Mouse (Mus musculus) CH12.LX (cell line): ENCODE data around the gene Pde4d. TPM values are rescaled to one million over a fixed set of nuclear protein-coding genes. Genes with fewer than 3 reads are reported as not detected.

Experiments
- DNase-seq: peaks from one replicate; pipeline ENCODE4 v3.0.0-alpha.2; 2013; ENCODE audit errors: extremely low read depth
- H3K27ac ChIP-seq: 2 replicates; pipeline ENCODE4 v1.5.1; 2012; ENCODE audit warnings: low read depth, mild to moderate bottlenecking, control low read depth, moderate library complexity; ENCODE audit not compliant: insufficient read depth
- H3K27me3 ChIP-seq: replicated peaks from 2 replicates; pipeline ENCODE3; 2012; ENCODE audit warnings: inconsistent platforms
- H3K36me3 ChIP-seq, 2 experiments: replicated peaks in 1 of 2; 2 replicates each; pipeline versions ENCODE3 to v1.6.1; 2012; ENCODE audit warnings: inconsistent platforms in 1 of 2, low read length in 1 of 2, mild to moderate bottlenecking in 1 of 2, mixed read lengths in 1 of 2, moderate library complexity in 1 of 2; ENCODE audit not compliant: control insufficient read depth in 1 of 2, insufficient read depth in 1 of 2
- H3K4me1 ChIP-seq, 2 experiments: 2 replicates each; pipeline ENCODE4 v1.6.1; 2012; ENCODE audit warnings: inconsistent platforms in 1 of 2, moderate library complexity in 1 of 2; ENCODE audit not compliant: insufficient read depth in 2 of 2, control insufficient read depth in 1 of 2
- H3K4me2 ChIP-seq: 2 replicates; pipeline ENCODE4 v1.6.1; 2012; ENCODE audit warnings: low read depth, mild to moderate bottlenecking, control low read depth; ENCODE audit not compliant: poor library complexity, insufficient read depth, severe bottlenecking
- H3K4me3 ChIP-seq, 3 experiments: fragments of 150-350 bp in 1 of 3; sonication (generic) in 1 of 3; replicated peaks in 1 of 3; 2 replicates each; pipeline versions ENCODE3 to v1.5.1; 2011 to 2012; ENCODE audit warnings: low read depth in 2 of 3, low read length in 2 of 3, mild to moderate bottlenecking in 2 of 3, moderate library complexity in 2 of 3, control low read depth in 1 of 3, improper control_type of control experiment in 1 of 3, inconsistent platforms in 1 of 3, mixed read lengths in 1 of 3; ENCODE audit not compliant: poor library complexity in 1 of 3
- H3K79me2 ChIP-seq: replicated peaks from 2 replicates; pipeline ENCODE4 v1.6.1; 2012; ENCODE audit warnings: mild to moderate bottlenecking, moderate library complexity; ENCODE audit not compliant: control insufficient read depth, poor library complexity, insufficient read depth, severe bottlenecking; ENCODE audit errors: extremely low read depth
- H3K9ac ChIP-seq: 2 replicates; pipeline ENCODE4 v1.6.1; 2012; ENCODE audit warnings: low read depth, mild to moderate bottlenecking, control low read depth, moderate library complexity; ENCODE audit not compliant: insufficient read depth
- H3K9me3 ChIP-seq: replicated peaks from 2 replicates; pipeline ENCODE3; 2012; ENCODE audit warnings: low read length, inconsistent platforms, mixed read lengths
- BHLHE40 ChIP-seq: IDR thresholded peaks from 2 replicates; pipeline ENCODE4 v1.6.1; 2011; ENCODE audit warnings: mild to moderate bottlenecking, low read depth, low read length, improper control_type of control experiment
- CHD2 ChIP-seq: IDR thresholded peaks from 2 replicates; pipeline ENCODE4 v1.6.1; 2011; ENCODE audit warnings: low read length, improper control_type of control experiment
- CTCF ChIP-seq, 2 experiments: IDR thresholded peaks in 1 of 2; conservative IDR thresholded peaks in 1 of 2; 2 replicates each; pipeline ENCODE4 v1.5.1; 2011 to 2012; ENCODE audit warnings: low read depth in 2 of 2, low read length in 2 of 2, improper control_type of control experiment in 1 of 2, inconsistent platforms in 1 of 2, mild to moderate bottlenecking in 1 of 2, moderate library complexity in 1 of 2
- ELF1 ChIP-seq: IDR thresholded peaks from 2 replicates; pipeline ENCODE4 v1.6.1; 2014; ENCODE audit warnings: low read depth, mild to moderate bottlenecking, inconsistent platforms, low read length, improper control_type of control experiment
- EP300 ChIP-seq: IDR thresholded peaks from 2 replicates; pipeline ENCODE4 v1.6.1; 2011; ENCODE audit warnings: low read length, improper control_type of control experiment
- ETS1 ChIP-seq: conservative IDR thresholded peaks from 2 replicates; pipeline ENCODE4 v1.6.1; 2012; ENCODE audit warnings: low read depth, mild to moderate bottlenecking, inconsistent platforms, low read length, improper control_type of control experiment, moderate library complexity
- GABPA ChIP-seq: IDR thresholded peaks from 2 replicates; pipeline ENCODE4 v1.6.1; 2012; ENCODE audit warnings: low read depth, low read length, improper control_type of control experiment, inconsistent platforms; ENCODE audit not compliant: insufficient replicate concordance
- HCFC1 ChIP-seq: IDR thresholded peaks from 2 replicates; pipeline ENCODE4 v1.6.1; 2012; ENCODE audit warnings: low read depth, mild to moderate bottlenecking, inconsistent platforms, low read length, improper control_type of control experiment
- IRF4 ChIP-seq: IDR thresholded peaks from 2 replicates; pipeline ENCODE4 v1.6.1; 2014; ENCODE audit warnings: low read depth, mild to moderate bottlenecking, inconsistent platforms, low read length, improper control_type of control experiment
- JUN ChIP-seq: IDR thresholded peaks from 2 replicates; pipeline ENCODE4 v1.6.1; 2011; ENCODE audit warnings: low read depth, mild to moderate bottlenecking, low read length, improper control_type of control experiment, moderate library complexity; ENCODE audit not compliant: insufficient read depth
- JUND ChIP-seq: conservative IDR thresholded peaks from 2 replicates; pipeline ENCODE4 v1.6.1; 2011; ENCODE audit warnings: low read depth, low read length, improper control_type of control experiment
- MAFK ChIP-seq: IDR thresholded peaks from 2 replicates; pipeline ENCODE4 v1.6.1; 2011; ENCODE audit warnings: low read length, improper control_type of control experiment; ENCODE audit not compliant: insufficient replicate concordance
- MAX ChIP-seq: IDR thresholded peaks from 2 replicates; pipeline ENCODE4 v1.6.1; 2011; ENCODE audit warnings: low read length, improper control_type of control experiment
- MAZ ChIP-seq: IDR thresholded peaks from 2 replicates; pipeline ENCODE4 v1.6.1; 2012; ENCODE audit warnings: low read depth, mild to moderate bottlenecking, inconsistent platforms, low read length, improper control_type of control experiment, moderate library complexity
- MEF2A ChIP-seq: IDR thresholded peaks from 2 replicates; pipeline ENCODE4 v1.6.1; 2014; ENCODE audit warnings: low read depth, mild to moderate bottlenecking, inconsistent platforms, low read length, improper control_type of control experiment, borderline replicate concordance
- MXI1 ChIP-seq: IDR thresholded peaks from 2 replicates; pipeline ENCODE4 v1.6.1; 2011; ENCODE audit warnings: mild to moderate bottlenecking, low read depth, low read length, improper control_type of control experiment
- MYC ChIP-seq: IDR thresholded peaks from 2 replicates; pipeline ENCODE4 v1.6.1; 2011; ENCODE audit warnings: low read depth, mild to moderate bottlenecking, improper control_type of control experiment, low read length
- NRF1 ChIP-seq: IDR thresholded peaks from 2 replicates; pipeline ENCODE4 v1.6.1; 2014; ENCODE audit warnings: low read depth, mild to moderate bottlenecking, inconsistent platforms, low read length, improper control_type of control experiment, moderate library complexity
- PAX5 ChIP-seq: IDR thresholded peaks from 2 replicates; pipeline ENCODE4 v1.6.1; 2012; ENCODE audit warnings: low read length, inconsistent platforms, mixed read lengths
- POLR2A ChIP-seq: IDR thresholded peaks from 2 replicates; pipeline ENCODE4 v1.6.1; 2011; ENCODE audit warnings: low read depth, mild to moderate bottlenecking, improper control_type of control experiment, low read length
- RAD21 ChIP-seq: IDR thresholded peaks from 2 replicates; pipeline ENCODE4 v1.6.1; 2011; ENCODE audit warnings: low read depth, mild to moderate bottlenecking, low read length, improper control_type of control experiment, moderate library complexity
- SMC3 ChIP-seq: IDR thresholded peaks from 2 replicates; pipeline ENCODE4 v1.6.1; 2011; ENCODE audit warnings: low read depth, low read length, improper control_type of control experiment
- TBP ChIP-seq: conservative IDR thresholded peaks from 2 replicates; pipeline ENCODE4 v1.6.1; 2011; ENCODE audit warnings: low read depth, low read length, improper control_type of control experiment
- TCF12 ChIP-seq: IDR thresholded peaks from 2 replicates; pipeline ENCODE4 v1.6.1; 2014; ENCODE audit warnings: low read depth, mild to moderate bottlenecking, inconsistent platforms, low read length, improper control_type of control experiment
- ZKSCAN1 ChIP-seq: IDR thresholded peaks from 2 replicates; pipeline ENCODE4 v1.6.1; 2012; ENCODE audit warnings: low read depth, inconsistent platforms, low read length, improper control_type of control experiment, borderline replicate concordance
- ZMIZ1 ChIP-seq: IDR thresholded peaks from 2 replicates; pipeline ENCODE4 v1.6.1; 2012; ENCODE audit warnings: low read depth, mild to moderate bottlenecking, inconsistent platforms, low read length, improper control_type of control experiment
- dilution Hi-C: fragments of 300-500 bp; cut with MboI; formaldehyde crosslinking; loops from 2 replicates; pipeline ENCODE4 v1.14.3; 2020; ENCODE audit warnings: low sequenced_read_pairs; ENCODE audit not compliant: extremely low pct_unique_long_range_greater_than_20kb, extremely low pct_ligation_motif_present
- in situ Hi-C: fragments of 300-500 bp; cut with MboI; formaldehyde crosslinking; loops from 3 replicates; pipeline ENCODE4 v1.14.3; 2019; ENCODE audit warnings: low sequenced_read_pairs, low pct_ligation_motif_present, low pct_unique_long_range_greater_than_20kb, mixed read lengths
- polyA plus RNA-seq: library from polyadenylated mRNA; unstranded; fragments of >175 nt; gene quantifications from 2 replicates; pipeline ENCODE4 v1.2.1, GENCODE M21; 2012; ENCODE audit warnings: low read depth; ENCODE audit not compliant: insufficient read length
- total RNA-seq, 2 experiments: library from RNA; depleted of rRNA; stranded (reverse); fragments of 300-350 nt in 1 of 2; fragments of >200 nt in 1 of 2; gene quantifications; 2 replicates each; pipeline ENCODE4 v1.2.3; 2012 to 2014

The Pde4d gene
- total and polyA plus RNA-seq, 3 experiments, result not detected

- H3K27ac ChIP-seq, result no peak overlapping the region
- H3K27me3 ChIP-seq, result no peaks in the 10 kb centered on the region
- H3K36me3 ChIP-seq, result no peaks in the 10 kb centered on the region
- H3K4me3 ChIP-seq, result no peak overlapping the region
- H3K4me1 ChIP-seq, result peaks cover 7 to 10% of the 10 kb centered on the region in 2 experiments
- peak overlapping the region; percentile 45 for H3K4me2 ChIP-seq
- in situ Hi-C loops, result loop anchor here (10.0 kb wide), 1 partner anchor 60 kb away; no protein-coding TSS in a partner anchor
- H3K79me2 ChIP-seq, result no peaks in the 10 kb centered on the region
- peak; percentile 61 for DNase-seq
- TF ChIP-seq MYC, result no peak
- TF ChIP-seq ETS1, result peak; percentile 25; the same call in 1 of the 2 replicates
- TF ChIP-seq IRF4, result peak; percentile 86
- peak; percentile 51 for TF ChIP-seq JUN
- TF ChIP-seq JUND, result peak; percentile 76
- no peak for TF ChIP-seq MAFK
- TF ChIP-seq HCFC1, result no peak
- TF ChIP-seq ELF1, result no peak
- no peak for TF ChIP-seq MXI1
- peak; percentile 12 for TF ChIP-seq RAD21
- 0 out of 4 replicates have a peak, but pooled peaks of 1 of the 2 experiments have one; percentile 15 for TF ChIP-seq CTCF (conservative IDR thresholded peaks at IDR 0.05 in 1 of 2, IDR thresholded peaks at IDR 0.05 in 1 of 2; ENCODE audit: low read depth in 2 of 2, low read length in 2 of 2)
- TF ChIP-seq SMC3, result peak; percentile 39
- TF ChIP-seq EP300, result peak; percentile 90
- peak; percentile 18; the same call in 1 of the 2 replicates for TF ChIP-seq CHD2
- peak; percentile 43 for TF ChIP-seq BHLHE40
- TF ChIP-seq MAX, result no peak; the same call in 1 of the 2 replicates
- no peak for TF ChIP-seq PAX5
- no peak for TF ChIP-seq TCF12
- dilution Hi-C loops, result no loop called here
- H3K9ac ChIP-seq, result no peak overlapping the region
- H3K9me3 ChIP-seq, result no peaks in the 10 kb centered on the region
These were observed 35.3 kb downstream of the Pde4d start for GRCm38 (mm10) chr13:108485036-108485435.

GRCm38 (mm10) chr13:108487066-108487465 is 37.3 kb downstream of the Pde4d start:
- H3K4me1 ChIP-seq, result peaks cover 7 to 10% of the 10 kb centered on the region in 2 experiments
- TF ChIP-seq MEF2A, result no peak
- TF ChIP-seq MYC, result no peak
- no peak for TF ChIP-seq HCFC1
- TF ChIP-seq ETS1, result no peak
- no peak for TF ChIP-seq MAX
- no peak for TF ChIP-seq POLR2A
- TF ChIP-seq NRF1, result no peak
- TF ChIP-seq JUND, result no peak
- TF ChIP-seq IRF4, result no peak
- no peak for TF ChIP-seq ZMIZ1
- no peak for TF ChIP-seq CTCF (conservative IDR thresholded peaks at IDR 0.05 in 1 of 2, IDR thresholded peaks at IDR 0.05 in 1 of 2; ENCODE audit: low read depth in 2 of 2, low read length in 2 of 2)
- no peak for TF ChIP-seq EP300
- no peak for TF ChIP-seq SMC3
- TF ChIP-seq MAZ, result no peak
- TF ChIP-seq ZKSCAN1, result no peak
- no peak for TF ChIP-seq GABPA
- no peak for TF ChIP-seq BHLHE40
- no peak for TF ChIP-seq CHD2
- no peak for TF ChIP-seq TBP
- no peaks in the 10 kb centered on the region for H3K79me2 ChIP-seq
- H3K27ac ChIP-seq, result no peak overlapping the region
- H3K9me3 ChIP-seq, result no peaks in the 10 kb centered on the region
- in situ Hi-C loops, result loop anchor here (10.0 kb wide), 1 partner anchor 58 kb away; no protein-coding TSS in a partner anchor
- no peak for DNase-seq
- H3K27me3 ChIP-seq, result no peaks in the 10 kb centered on the region
- no peak overlapping the region for H3K4me3 ChIP-seq
- no peaks in the 10 kb centered on the region for H3K36me3 ChIP-seq
- dilution Hi-C loops, result no loop called here
- H3K9ac ChIP-seq, result no peak overlapping the region
- H3K4me2 ChIP-seq, result no peak overlapping the region
